Mouse (Mus musculus) bone marrow, adult 2 months (tissue): ENCODE results near the gene Cttnbp2. TPM values are rescaled to one million over a fixed set of nuclear protein-coding genes. Genes with fewer than 3 reads are reported as not detected.
A peak's percentile ranks its signal among the peaks of the same experiment; 100 is the strongest.

Experiments
- H3K27ac ChIP-seq: fragments of 200-500 bp; 2 replicates; pipeline ENCODE4 v1.5.1; 2012; ENCODE audit warnings: low read depth, mild to moderate bottlenecking, control low read depth, inconsistent platforms, low read length; ENCODE audit not compliant: control insufficient read depth, poor library complexity, insufficient read depth
- H3K4me1 ChIP-seq: fragments of 200-500 bp; 2 replicates; pipeline ENCODE4 v1.6.1; 2011; ENCODE audit warnings: low read length; ENCODE audit not compliant: control insufficient read depth, insufficient read depth
- H3K4me3 ChIP-seq: fragments of 200-500 bp; replicated peaks from 2 replicates; pipeline ENCODE3; 2011; ENCODE audit warnings: mild to moderate bottlenecking, low read depth, low read length, control low read depth; ENCODE audit not compliant: control insufficient read depth
- CTCF ChIP-seq: fragments of 200-500 bp; IDR thresholded peaks from 2 replicates; pipeline ENCODE4 v1.5.1; 2011; ENCODE audit warnings: low read length, control low read depth; ENCODE audit not compliant: control insufficient read depth, insufficient read depth
- POLR2A ChIP-seq: fragments of 200-500 bp; IDR thresholded peaks from 2 replicates; pipeline ENCODE4 v1.6.1; 2011; ENCODE audit warnings: low read depth, mild to moderate bottlenecking, control low read depth, low read length, borderline replicate concordance; ENCODE audit not compliant: control insufficient read depth
- WGBS: fragments of 180-500 bp; shearing (Covaris S2); methylation state at CpG from one replicate; pipeline ENCODE4 v1.1.7; 2018; 5-methylcytosine and 5-hydroxymethylcytosine counted together
- polyA plus RNA-seq: library from polyadenylated mRNA; stranded (reverse); fragments of >200 nt; gene quantifications from 2 replicates; pipeline ENCODE4 v1.2.4, GENCODE M21; 2011; ENCODE audit warnings: low replicate concordance; ENCODE audit not compliant: missing spikeins, insufficient read depth, insufficient read length

Cttnbp2 gene
- polyA plus RNA-seq, 1 experiment: not detected

DNA sequence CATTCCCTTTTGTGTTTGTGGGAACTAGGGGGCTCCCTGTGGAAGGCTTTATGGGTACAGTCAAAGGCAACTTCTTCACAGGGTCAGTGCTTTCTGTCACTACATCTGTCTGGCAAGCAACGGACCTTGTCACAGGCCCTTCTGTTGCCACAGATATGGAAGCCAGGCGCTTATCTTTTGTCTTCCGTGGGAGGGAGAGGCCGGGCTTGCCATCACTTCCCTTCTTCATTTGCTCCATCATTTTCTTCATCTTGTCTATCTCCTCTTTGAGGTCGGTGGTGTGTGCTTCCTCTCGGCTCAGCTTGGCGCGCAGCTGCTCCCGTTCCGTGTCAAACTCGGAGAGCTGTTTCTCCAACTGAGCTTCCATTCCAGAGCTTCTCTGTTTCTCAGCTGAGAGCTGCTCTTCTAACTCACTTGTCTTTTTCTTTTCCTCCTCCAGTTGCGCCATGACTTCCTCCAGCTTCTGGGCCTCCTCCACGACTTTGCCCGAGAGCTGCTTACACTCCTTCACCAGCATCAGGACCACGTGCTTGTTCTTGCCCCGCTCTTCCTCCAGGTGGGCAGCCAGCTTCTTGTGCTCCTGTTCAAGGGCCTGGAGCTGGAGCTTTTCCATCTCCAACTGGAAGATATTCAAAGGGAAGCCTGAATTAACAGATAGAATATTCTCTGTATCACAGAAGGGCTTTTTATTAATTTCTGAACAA lies 79.7 kb downstream of the Cttnbp2 start:
- Histone ChIP-seq H3K4me3 (peak overlapping the region; percentile 54), H3K27ac (peak overlapping the region; percentile 61), H3K4me1 (no peaks in the 10 kb centered on the region)
- no peak for TF ChIP-seq CTCF
- no peak for TF ChIP-seq POLR2A
- WGBS: 67% methylated on average over 16 of the region's 16 CpGs

DNA sequence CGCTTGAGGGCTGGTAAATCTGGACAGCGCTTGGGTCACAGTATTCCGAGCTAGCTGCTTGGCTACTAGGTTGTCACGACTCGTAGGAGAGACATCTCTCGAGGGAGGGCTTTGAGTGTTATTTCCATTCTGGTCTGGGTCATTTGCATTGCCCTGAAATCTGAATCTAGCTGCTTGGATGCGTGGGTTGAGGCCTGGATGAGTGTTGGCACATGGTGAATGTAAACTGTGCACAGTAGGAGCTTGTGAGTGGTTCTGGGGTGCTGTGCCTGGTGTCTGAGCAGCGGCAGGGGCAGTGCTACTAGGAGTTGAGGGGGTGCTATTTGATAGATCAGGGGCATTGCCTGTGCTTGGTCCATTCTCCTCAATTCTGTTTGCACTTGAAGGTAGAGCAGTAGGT lies 80.3 kb downstream of the Cttnbp2 start:
- H3K4me3 ChIP-seq: no peak overlapping the region
- no peaks in the 10 kb centered on the region for H3K4me1 ChIP-seq
- H3K27ac ChIP-seq: no peak overlapping the region
- no peak for TF ChIP-seq POLR2A
- TF ChIP-seq CTCF: no peak
- 92% methylated on average over 8 of the region's 8 CpGs for WGBS

DNA sequence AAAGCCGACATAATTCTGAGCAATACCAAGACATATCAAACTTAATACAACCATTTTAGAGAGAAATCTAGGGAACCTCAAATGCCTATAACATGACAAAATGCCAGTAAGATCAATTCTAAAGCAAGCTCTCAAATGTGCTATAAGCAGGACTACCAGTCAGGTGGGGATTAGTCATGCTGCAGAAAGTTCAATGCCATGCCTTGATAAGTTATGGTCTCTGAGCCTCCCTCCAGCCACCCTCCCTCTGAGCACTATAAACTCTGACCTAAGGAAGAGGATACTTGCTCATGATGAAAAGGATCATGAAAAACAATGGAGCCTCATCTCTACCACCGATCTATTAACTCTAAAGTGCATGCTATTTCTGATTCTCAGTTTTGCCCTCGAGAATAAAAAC lies 82.3 kb downstream of the Cttnbp2 start:
- 71% methylated on average over 3 of the region's 3 CpGs for WGBS
- Histone ChIP-seq H3K4me1 (no peaks in the 10 kb centered on the region), H3K27ac (no peak overlapping the region), H3K4me3 (no peak overlapping the region)
- TF ChIP-seq POLR2A: no peak
- TF ChIP-seq CTCF: no peak

GRCm38 (mm10) chr6:18431891-18432290 lies 82.8 kb downstream of the Cttnbp2 start:
- Histone ChIP-seq H3K4me1 (no peaks in the 10 kb centered on the region), H3K4me3 (no peak overlapping the region), H3K27ac (no peak overlapping the region)
- TF ChIP-seq POLR2A: no peak
- no peak for TF ChIP-seq CTCF
- WGBS: 82% methylated on average over 2 of the region's 2 CpGs

DNA sequence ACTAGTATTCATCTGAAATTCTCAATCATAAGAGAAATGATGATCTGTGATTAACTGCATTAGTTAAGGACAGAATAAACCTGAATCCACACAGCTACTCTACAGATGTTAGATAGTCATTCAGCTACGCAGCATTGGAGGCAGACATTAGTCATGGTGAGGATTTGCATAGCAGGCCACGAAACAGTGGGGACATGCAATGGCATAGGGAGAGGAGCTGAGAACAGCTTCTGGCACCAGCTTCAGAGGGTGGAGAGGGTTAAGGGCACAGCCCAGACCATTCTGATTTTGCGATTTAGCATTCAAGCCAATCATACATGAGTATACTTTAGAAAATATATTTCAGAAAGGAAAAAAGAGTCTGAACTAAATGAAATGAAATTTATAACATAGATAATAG lies 84.6 kb downstream of the Cttnbp2 start:
- Histone ChIP-seq H3K4me1 (no peaks in the 10 kb centered on the region), H3K27ac (no peak overlapping the region), H3K4me3 (no peak overlapping the region)
- no peak for TF ChIP-seq POLR2A
- TF ChIP-seq CTCF: no peak
- WGBS: 79% methylated on average over 3 of the region's 3 CpGs

- TF ChIP-seq CTCF (no peak), POLR2A (no peak)
- 90% methylated on average over 6 of the region's 6 CpGs for WGBS
- Histone ChIP-seq H3K4me1 (no peaks in the 10 kb centered on the region), H3K4me3 (no peak overlapping the region), H3K27ac (no peak overlapping the region)
Observed at GRCm38 (mm10) chr6:18424822-18425221, 89.8 kb downstream of the Cttnbp2 start.

DNA sequence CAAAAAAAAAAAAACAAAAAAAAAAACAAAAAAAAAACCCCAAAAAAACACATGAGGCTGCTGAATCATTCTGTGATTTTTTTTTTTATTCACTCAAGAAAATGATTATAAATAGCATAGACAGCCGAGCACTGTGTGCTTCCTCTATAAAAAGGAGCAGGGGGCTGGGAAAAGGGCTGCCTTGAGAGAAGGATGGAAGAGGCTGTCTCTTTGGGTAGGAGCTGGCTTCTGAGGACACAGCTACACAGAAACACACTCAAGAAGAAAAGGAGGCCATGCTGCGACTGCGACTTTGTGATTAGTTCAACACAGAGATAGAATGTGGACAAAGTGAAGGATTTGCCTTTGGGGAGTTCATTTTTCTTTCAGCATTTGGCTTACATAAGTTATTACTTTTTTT lies 90.3 kb downstream of the Cttnbp2 start:
- no peak overlapping the region for H3K27ac ChIP-seq
- no peak for TF ChIP-seq POLR2A
- no peak for TF ChIP-seq CTCF
- no peak overlapping the region for H3K4me3 ChIP-seq
- WGBS: 65% methylated on average over 3 of the region's 3 CpGs
- no peaks in the 10 kb centered on the region for H3K4me1 ChIP-seq

DNA sequence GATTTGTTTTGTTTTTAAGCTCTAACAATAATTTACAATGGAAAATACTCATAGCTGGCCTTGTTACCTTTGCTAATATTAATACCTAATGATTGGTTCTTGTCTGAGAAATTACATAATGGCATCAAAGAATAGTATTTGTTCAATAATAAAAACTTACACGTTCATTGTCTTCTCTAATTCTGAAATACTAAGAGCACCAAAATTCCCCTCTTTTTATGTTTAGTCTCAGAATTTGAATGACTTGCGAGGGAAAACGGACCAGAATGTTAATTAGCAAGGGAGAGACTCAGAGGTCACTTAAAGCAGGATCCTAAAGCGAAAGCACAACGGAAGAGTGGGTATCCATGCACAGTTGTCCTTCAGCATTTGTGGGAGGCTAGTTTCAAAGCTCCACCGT lies 91.5 kb downstream of the Cttnbp2 start:
- no peak for TF ChIP-seq CTCF
- TF ChIP-seq POLR2A: no peak
- WGBS: 81% methylated on average over 6 of the region's 6 CpGs
- Histone ChIP-seq H3K4me1 (no peaks in the 10 kb centered on the region), H3K4me3 (no peak overlapping the region), H3K27ac (no peak overlapping the region)

DNA sequence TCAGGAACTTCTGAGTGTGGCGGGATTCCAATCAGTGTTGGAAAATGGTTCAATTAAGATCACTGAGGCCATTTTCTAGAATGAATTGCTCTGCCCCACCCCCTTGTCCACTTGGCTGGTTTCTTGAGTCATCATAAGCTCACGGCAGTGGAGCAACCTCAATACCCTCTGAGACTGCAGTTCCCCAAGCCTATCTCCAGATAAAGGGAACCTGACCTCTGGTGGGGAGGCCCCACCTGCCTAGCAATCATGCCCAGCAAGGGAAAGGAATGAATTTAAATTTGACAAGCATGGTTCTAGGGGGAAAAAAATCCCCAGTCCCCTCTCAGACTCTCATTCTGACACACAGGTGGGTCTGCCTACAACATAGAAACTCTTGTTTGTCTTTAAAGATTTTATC lies 93.1 kb downstream of the Cttnbp2 start:
- Histone ChIP-seq H3K4me1 (no peaks in the 10 kb centered on the region), H3K4me3 (no peak overlapping the region), H3K27ac (no peak overlapping the region)
- no peak for TF ChIP-seq POLR2A
- no peak for TF ChIP-seq CTCF
- 65% methylated on average over 2 of the region's 2 CpGs for WGBS
